Mouse (Mus musculus) stomach, adult 2 months (tissue): ENCODE results near the gene Grasp. TPM values are rescaled to one million over a fixed set of nuclear protein-coding genes. Genes with fewer than 3 reads are reported as not detected.

Source experiments
- polyA plus RNA-seq: library from polyadenylated mRNA; depleted of rRNA; stranded (reverse); fragments of >200 nt; gene quantifications from 2 replicates; pipeline ENCODE4 v1.2.3, GENCODE M21; 2012; rRNA removed

Gene Grasp
- 7.5 and 12.5 TPM in 2 replicates for polyA plus RNA-seq

DNA sequence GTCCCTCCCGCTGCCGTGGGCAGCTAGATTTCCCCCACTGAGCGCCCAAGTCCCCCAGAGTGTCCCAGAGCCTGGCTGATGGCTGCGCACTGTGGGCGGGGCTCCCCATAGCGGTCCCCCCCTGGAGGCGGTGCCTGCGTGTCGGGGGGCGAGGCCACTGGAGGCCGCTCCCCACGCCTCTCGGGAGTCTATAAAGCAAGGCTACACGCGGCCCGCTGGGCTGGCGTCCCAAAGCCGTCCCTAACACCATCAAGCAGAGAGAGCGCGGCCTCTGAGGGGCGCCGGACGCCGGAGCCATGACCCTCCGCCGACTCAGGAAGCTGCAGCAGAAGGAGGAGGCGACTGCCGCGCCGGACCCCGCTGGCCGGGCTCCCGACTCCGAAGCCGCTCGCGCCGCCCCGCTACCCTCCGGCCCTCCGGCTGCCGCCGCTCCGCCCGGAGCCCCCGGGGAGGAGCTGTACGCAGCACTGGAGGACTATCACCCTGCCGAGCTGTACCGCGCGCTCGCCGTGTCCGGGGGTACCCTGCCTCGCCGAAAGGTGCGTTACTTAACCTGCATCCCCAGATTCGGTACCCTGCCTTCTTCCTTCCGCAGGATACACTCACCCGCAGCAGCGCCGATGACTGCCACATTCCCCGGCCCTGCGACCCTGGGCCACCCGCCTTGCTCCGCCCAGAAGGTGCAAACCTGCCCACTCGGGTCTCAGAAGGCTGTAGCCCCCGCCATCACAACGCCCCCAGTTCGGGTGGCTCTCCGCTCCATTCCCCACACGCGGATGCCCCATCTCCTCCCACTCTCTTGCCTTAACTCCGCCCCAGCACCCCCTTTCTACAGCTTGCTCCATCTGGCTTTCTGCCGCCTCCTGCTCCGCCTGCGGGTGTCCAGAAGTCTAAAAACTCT, at the start of gene Grasp:
Gene Grasp, plus strand, starts transcription at position 183 of the 901 bp plus-strand sequence.

DNA sequence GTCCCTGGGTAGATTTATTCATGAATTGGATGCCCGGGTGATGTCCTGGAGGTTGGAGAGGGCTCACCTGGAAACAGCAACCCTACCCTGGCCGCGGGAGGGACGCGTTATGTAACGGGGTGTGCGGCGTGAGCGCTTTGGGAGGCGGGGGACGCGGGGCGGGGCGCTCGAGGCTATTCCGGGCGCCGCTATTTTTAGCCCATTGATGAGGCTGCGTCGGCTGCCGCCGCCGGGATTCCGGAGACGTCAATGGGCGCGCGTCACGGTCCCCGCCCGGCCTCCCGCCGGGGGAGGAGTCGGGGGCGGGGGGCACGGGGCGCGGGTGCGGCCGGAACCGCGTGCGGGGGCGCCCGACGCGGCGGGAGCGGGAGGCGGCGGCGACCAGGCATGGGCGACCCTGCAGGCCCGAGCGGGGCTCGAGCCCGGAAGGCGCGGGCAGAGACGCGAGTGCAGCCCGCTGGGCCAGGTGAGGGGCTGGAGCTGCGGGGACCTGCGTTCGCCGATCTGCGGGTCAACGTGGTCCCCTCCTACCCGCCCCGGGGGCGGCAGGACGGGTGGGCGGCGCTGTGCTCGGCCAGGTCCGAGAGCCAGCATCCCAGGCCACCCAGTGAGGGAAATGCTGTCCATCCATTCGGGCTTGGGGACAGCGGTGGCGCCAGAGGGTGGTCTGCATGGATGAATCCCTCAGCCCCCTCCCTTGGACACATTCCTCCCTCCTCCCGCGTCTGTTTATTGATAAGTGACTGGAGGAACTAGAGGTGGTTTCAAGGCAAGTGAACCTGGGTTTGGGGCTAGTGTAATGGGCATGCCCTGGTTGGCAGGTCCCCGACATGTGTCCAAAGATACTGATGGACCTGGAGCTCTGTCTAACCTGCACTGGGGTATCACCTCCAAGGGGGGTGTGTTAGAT, 30.2 kb downstream of the Grasp start, which contains the start of gene Nr4a1:
Gene Nr4a1, plus strand, starts transcription at position 384 of the 910 bp plus-strand sequence.

Other genes with a start within 250 kb of the Grasp start
- 0.13 and 0.22 TPM in 2 replicates for gene Gm47841, start 176.8 kb upstream of the Grasp start, polyA plus RNA-seq
- 2.0 and 2.4 TPM in 2 replicates for gene Fignl2, start 145.6 kb upstream of the Grasp start, polyA plus RNA-seq
- not detected in 2 replicates for gene Ankrd33, start 108.4 kb upstream of the Grasp start, polyA plus RNA-seq
- gene Acvrl1, start 95.7 kb upstream of the Grasp start, polyA plus RNA-seq, result 15.0 and 16.2 TPM in 2 replicates
- 20.5 and 24.8 TPM in 2 replicates for gene Acvr1b, start 50.1 kb upstream of the Grasp start, polyA plus RNA-seq
- gene Nr4a1, start 30.1 kb downstream of the Grasp start, polyA plus RNA-seq, result 6.7 and 8.3 TPM in 2 replicates
- gene Atg101, start 60.1 kb downstream of the Grasp start, polyA plus RNA-seq, result 19.1 and 20.5 TPM in 2 replicates
- gene 6030408B16Rik, start 69.0 kb downstream of the Grasp start, polyA plus RNA-seq, result 0.53 and 0.61 TPM in 2 replicates
- 29.1 and 37.8 TPM in 2 replicates for gene Krt80, start 146.0 kb downstream of the Grasp start, polyA plus RNA-seq
- 49.2 and 61.5 TPM in 2 replicates for gene Krt7, start 186.9 kb downstream of the Grasp start, polyA plus RNA-seq
- 0.04 and 0.14 TPM in 2 replicates for gene Krt87, start 214.6 kb downstream of the Grasp start, polyA plus RNA-seq
- gene Krt88, start 223.6 kb downstream of the Grasp start, polyA plus RNA-seq, result not detected in 2 replicates
- not detected in 2 replicates for gene Krt81, start 239.6 kb downstream of the Grasp start, polyA plus RNA-seq
- 0.08 TPM in 1 of 2 replicates, not detected in the other for gene Krt86, start 249.3 kb downstream of the Grasp start, polyA plus RNA-seq